Mouse (Mus musculus): ENCODE measurements around the gene Ftl1-ps1.
A peak's percentile ranks its signal among the peaks of the same experiment; 100 is the strongest.

The Ftl1-ps1 gene

GRCm38 (mm10) chr13:74399298-74399839 lies at the start of gene Ftl1-ps1:
TSS of gene Ftl1-ps1 (plus strand) at chr13:74399694.
- H3K36me3 ChIP-seq (ENCODE audit: control insufficient read depth, insufficient read depth, low read length, poor library complexity, severe bottlenecking) = no peaks in the 10 kb centered on the region
- H3K27me3 ChIP-seq (ENCODE audit: control insufficient read depth, insufficient read depth, low read length, poor library complexity, severe bottlenecking) = no peaks in the 10 kb centered on the region
- no peak for DNase-seq (ENCODE audit: low read depth, low spot score)

- Histone ChIP-seq H3K36me3 (ENCODE audit: control insufficient read depth, insufficient read depth, low read length, poor library complexity, severe bottlenecking) (no peaks in the 10 kb centered on the region; the same call in 1 of the 2 replicates), H3K27me3 (ENCODE audit: control insufficient read depth, insufficient read depth, low read length, poor library complexity, severe bottlenecking) (no peaks in the 10 kb centered on the region)
- no peak for DNase-seq (ENCODE audit: low read depth, low spot score)
Measured at GRCm38 (mm10) chr13:74350435-74350906, 49.0 kb upstream of the Ftl1-ps1 start.

GRCm38 (mm10) chr13:74356491-74356890 lies 43.0 kb upstream of the Ftl1-ps1 start:
- no peak for DNase-seq (ENCODE audit: low read depth, low spot score)
- H3K36me3 ChIP-seq (ENCODE audit: control insufficient read depth, insufficient read depth, low read length, poor library complexity, severe bottlenecking) = peaks cover 11% of the 10 kb centered on the region
- no peaks in the 10 kb centered on the region for H3K27me3 ChIP-seq (ENCODE audit: control insufficient read depth, insufficient read depth, low read length, poor library complexity, severe bottlenecking)

GRCm38 (mm10) chr13:74362218-74362617 lies 37.3 kb upstream of the Ftl1-ps1 start:
- Histone ChIP-seq H3K36me3 (ENCODE audit: control insufficient read depth, insufficient read depth, low read length, poor library complexity, severe bottlenecking) (peaks cover 3% of the 10 kb centered on the region; the same call in 1 of the 2 replicates), H3K27me3 (ENCODE audit: control insufficient read depth, insufficient read depth, low read length, poor library complexity, severe bottlenecking) (no peaks in the 10 kb centered on the region)
- DNase-seq (ENCODE audit: low read depth, low spot score) = peak; percentile 38

GRCm38 (mm10) chr13:74363176-74363858 lies 36.2 kb upstream of the Ftl1-ps1 start:
- Histone ChIP-seq H3K36me3 (ENCODE audit: control insufficient read depth, insufficient read depth, low read length, poor library complexity, severe bottlenecking) (peaks cover 3% of the 10 kb centered on the region; the same call in 1 of the 2 replicates), H3K27me3 (ENCODE audit: control insufficient read depth, insufficient read depth, low read length, poor library complexity, severe bottlenecking) (no peaks in the 10 kb centered on the region)
- no peak for DNase-seq (ENCODE audit: low read depth, low spot score)

GRCm38 (mm10) chr13:74363859-74364235 lies 35.6 kb upstream of the Ftl1-ps1 start, which contains the start of gene Lrrc14b:
TSS of gene Lrrc14b (minus strand) at chr13:74364005.
- no peak for DNase-seq (ENCODE audit: low read depth, low spot score)
- Histone ChIP-seq H3K27me3 (ENCODE audit: control insufficient read depth, insufficient read depth, low read length, poor library complexity, severe bottlenecking) (no peaks in the 10 kb centered on the region), H3K36me3 (ENCODE audit: control insufficient read depth, insufficient read depth, low read length, poor library complexity, severe bottlenecking) (no peaks in the 10 kb centered on the region)

GRCm38 (mm10) chr13:74381533-74382276 lies 17.8 kb upstream of the Ftl1-ps1 start:
- no peak for DNase-seq (ENCODE audit: low read depth, low spot score)
- Histone ChIP-seq H3K36me3 (ENCODE audit: control insufficient read depth, insufficient read depth, low read length, poor library complexity, severe bottlenecking) (0 out of 2 replicates have a peak, but pooled peaks cover 2% of the 10 kb centered on the region), H3K27me3 (ENCODE audit: control insufficient read depth, insufficient read depth, low read length, poor library complexity, severe bottlenecking) (no peaks in the 10 kb centered on the region)

- Histone ChIP-seq H3K27me3 (ENCODE audit: control insufficient read depth, insufficient read depth, low read length, poor library complexity, severe bottlenecking) (no peaks in the 10 kb centered on the region), H3K36me3 (ENCODE audit: control insufficient read depth, insufficient read depth, low read length, poor library complexity, severe bottlenecking) (0 out of 2 replicates have a peak, but pooled peaks cover 2% of the 10 kb centered on the region)
- no peak for DNase-seq (ENCODE audit: low read depth, low spot score)
Measured at GRCm38 (mm10) chr13:74382289-74382688, 17.2 kb upstream of the Ftl1-ps1 start.

- DNase-seq (ENCODE audit: low read depth, low spot score) = no peak
- H3K36me3 ChIP-seq (ENCODE audit: control insufficient read depth, insufficient read depth, low read length, poor library complexity, severe bottlenecking) = no peaks in the 10 kb centered on the region
- no peaks in the 10 kb centered on the region for H3K27me3 ChIP-seq (ENCODE audit: control insufficient read depth, insufficient read depth, low read length, poor library complexity, severe bottlenecking)
Measured at GRCm38 (mm10) chr13:74389730-74390129, 9.8 kb upstream of the Ftl1-ps1 start.

GRCm38 (mm10) chr13:74390371-74390990 lies 9.0 kb upstream of the Ftl1-ps1 start, which contains the start of gene Zfp72:
TSS of gene Zfp72 (minus strand) at chr13:74390836.
- H3K27me3 ChIP-seq (ENCODE audit: control insufficient read depth, insufficient read depth, low read length, poor library complexity, severe bottlenecking) = no peaks in the 10 kb centered on the region
- peak; percentile 72 for DNase-seq (ENCODE audit: low read depth, low spot score)
- H3K36me3 ChIP-seq (ENCODE audit: control insufficient read depth, insufficient read depth, low read length, poor library complexity, severe bottlenecking) = no peaks in the 10 kb centered on the region

- H3K27me3 ChIP-seq (ENCODE audit: control insufficient read depth, insufficient read depth, low read length, poor library complexity, severe bottlenecking) = no peaks in the 10 kb centered on the region
- DNase-seq (ENCODE audit: low read depth, low spot score) = peak; percentile 1
- no peaks in the 10 kb centered on the region for H3K36me3 ChIP-seq (ENCODE audit: control insufficient read depth, insufficient read depth, low read length, poor library complexity, severe bottlenecking)
Measured at GRCm38 (mm10) chr13:74391156-74391555, 8.3 kb upstream of the Ftl1-ps1 start.

GRCm38 (mm10) chr13:74439895-74440294 lies 40.4 kb downstream of the Ftl1-ps1 start:
- no peaks in the 10 kb centered on the region for H3K36me3 ChIP-seq (ENCODE audit: control insufficient read depth, insufficient read depth, low read length, poor library complexity, severe bottlenecking)
- no peaks in the 10 kb centered on the region for H3K27me3 ChIP-seq (ENCODE audit: control insufficient read depth, insufficient read depth, low read length, poor library complexity, severe bottlenecking)
- no peak for DNase-seq (ENCODE audit: low read depth, low spot score)

Data from splenic B cell, adult 2 months (primary cell).